Mouse (Mus musculus) embryonic fibroblast, embryonic 13.5 days (primary cell): ENCODE results near the gene Chst5.

Experiments used
- CTCF ChIP-seq: IDR thresholded peaks from 2 replicates; pipeline ENCODE4 v1.5.1; 2011; ENCODE audit warnings: mild to moderate bottlenecking, control low read depth, low read length, moderate library complexity, borderline replicate concordance; ENCODE audit not compliant: insufficient read depth
- POLR2A ChIP-seq: IDR thresholded peaks from 2 replicates; pipeline ENCODE4 v1.6.1; 2011; ENCODE audit warnings: low read depth, mild to moderate bottlenecking, control low read depth, low read length, moderate library complexity

DNA sequence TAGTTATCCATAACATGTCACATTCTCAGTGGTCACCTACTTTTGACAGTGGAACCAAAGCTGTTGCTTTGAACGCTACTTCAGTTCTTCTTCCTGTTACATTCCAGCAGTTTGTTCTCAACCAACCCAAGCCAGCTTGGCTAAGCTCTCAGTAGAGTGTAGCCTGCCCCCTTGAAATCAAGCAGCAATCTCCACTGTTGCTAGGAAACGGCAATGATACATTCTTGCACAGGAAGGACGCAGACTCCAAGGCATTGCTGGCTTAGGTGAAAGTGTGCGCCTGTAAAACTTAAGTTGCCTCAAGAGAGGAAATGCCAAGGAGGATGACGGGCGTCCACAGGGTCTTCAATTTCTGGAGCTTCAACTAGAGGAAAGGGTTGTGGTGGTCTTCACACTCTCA lies 44.4 kb downstream of the Chst5 start:
- TF ChIP-seq CTCF (no peak), POLR2A (no peak)
